Mouse (Mus musculus): ENCODE data around the gene Cpsf4l.
A peak's percentile ranks its signal among the peaks of the same experiment; 100 is the strongest.
"Not testable (repeated sequence)": the region's sequence is repeated elsewhere in the genome, so short reads cannot be mapped to it uniquely, and the experiment has no call there.

The Cpsf4l gene

GRCm38 (mm10) chr11:113661835-113662351 is 47.9 kb downstream of the Cpsf4l start:
- no peak for DNase-seq

GRCm38 (mm10) chr11:113660940-113661339 is 48.9 kb downstream of the Cpsf4l start:
- no peak for DNase-seq

GRCm38 (mm10) chr11:113660213-113660612 is 49.6 kb downstream of the Cpsf4l start:
- not testable (repeated sequence) for DNase-seq

GRCm38 (mm10) chr11:113658763-113659162 is 51.1 kb downstream of the Cpsf4l start:
- DNase-seq: no peak

GRCm38 (mm10) chr11:113658319-113658718 is 51.5 kb downstream of the Cpsf4l start:
- no peak for DNase-seq

- no peak for DNase-seq
These were observed 52.6 kb downstream of the Cpsf4l start for GRCm38 (mm10) chr11:113657221-113657620.

- DNase-seq: no peak
These were observed 53.3 kb downstream of the Cpsf4l start for GRCm38 (mm10) chr11:113656511-113656932.

GRCm38 (mm10) chr11:113654561-113655270 is 55.1 kb downstream of the Cpsf4l start:
- peak; percentile 39 for DNase-seq

GRCm38 (mm10) chr11:113654105-113654504 is 55.7 kb downstream of the Cpsf4l start:
- DNase-seq: no peak

GRCm38 (mm10) chr11:113652516-113652915 is 57.3 kb downstream of the Cpsf4l start:
- DNase-seq: no peak

- peak; percentile 41 for DNase-seq
These were observed 57.9 kb downstream of the Cpsf4l start for GRCm38 (mm10) chr11:113651907-113652273.

- DNase-seq: no peak
These were observed 58.5 kb downstream of the Cpsf4l start for GRCm38 (mm10) chr11:113651206-113651906.

- peak; percentile 65 for DNase-seq
These were observed 60.2 kb downstream of the Cpsf4l start, which contains the start of gene Slc39a11 for GRCm38 (mm10) chr11:113649353-113650210. Slc39a11 (minus strand) TSS chr11:113650079.

- DNase-seq: no peak
These were observed 61.0 kb downstream of the Cpsf4l start, which contains the start of gene Cog1 for GRCm38 (mm10) chr11:113648690-113649352. Cog1 (plus strand) TSS chr11:113649169.
